ENCODE assay signal across 8 mouse cellular contexts in genomic region chr13:98355559-98356111, GRCm38 (mm10). TPM values are rescaled to one million over a fixed set of nuclear protein-coding genes. Genes with fewer than 3 reads are reported as not detected.
DNase-seq lines count a peak whose midpoint lies in the region; ATAC-seq and TF ChIP-seq lines count a peak whose summit lies in the region.

No protein-coding gene starts in this region.

- H3K9ac ChIP-seq in hindbrain, embryonic 11.5 days (ENCODE audit: low read depth, low read length): peak overlapping the region; percentile 58
- H3K9ac ChIP-seq in liver, embryonic 14.5 days (replicated peaks): no peak overlapping the region
- no peak overlapping the region; the same call in 1 of the 2 replicates for H3K9ac ChIP-seq in stomach, embryonic 16.5 days (ENCODE audit: low read length)

- peak; percentile 64 for DNase-seq in embryo, embryonic 11 days
- peak; percentile 65 for DNase-seq in hindbrain, embryonic 11.5 days (ENCODE audit: low spot score)
- DNase-seq in liver, embryonic 14.5 days (ENCODE audit: low read depth in 3 of 3, low spot score in 3 of 3): no peak
- DNase-seq in left cerebral cortex, adult 11 months (ENCODE audit: low spot score): no peak

- H3K27ac ChIP-seq in hindbrain, embryonic 11.5 days (ENCODE audit: low read depth, low read length): peak overlapping the region; percentile 53
- H3K27ac ChIP-seq in liver, embryonic 14.5 days: no peak overlapping the region
- no peak overlapping the region for H3K27ac ChIP-seq in stomach, embryonic 16.5 days (ENCODE audit: low read length)

- H3K27me3 ChIP-seq in megakaryocyte, embryonic 14.5 days (replicated peaks): peaks cover 97% of the 10 kb centered on the region
- H3K27me3 ChIP-seq in hindbrain, embryonic 11.5 days (ENCODE audit: control insufficient read depth, insufficient read depth, low read length): peaks cover 81% of the 10 kb centered on the region
- H3K27me3 ChIP-seq in liver, embryonic 14.5 days (ENCODE audit: control insufficient read depth, insufficient read depth, low read length): peaks cover 94% of the 10 kb centered on the region
- peaks cover 86% of the 10 kb centered on the region for H3K27me3 ChIP-seq in stomach, embryonic 16.5 days (ENCODE audit: control insufficient read depth, insufficient read depth, low read length)

- no peaks in the 10 kb centered on the region for H3K36me3 ChIP-seq in megakaryocyte, embryonic 14.5 days (replicated peaks; ENCODE audit: low read length)
- no peaks in the 10 kb centered on the region for H3K36me3 ChIP-seq in hindbrain, embryonic 11.5 days (ENCODE audit: control insufficient read depth, insufficient read depth, low read length)
- no peaks in the 10 kb centered on the region for H3K36me3 ChIP-seq in liver, embryonic 14.5 days (replicated peaks; ENCODE audit: control insufficient read depth, insufficient read depth, low read depth)
- no peaks in the 10 kb centered on the region for H3K36me3 ChIP-seq in stomach, embryonic 16.5 days (ENCODE audit: control insufficient read depth, insufficient read depth, low read length)

- no peak for TF ChIP-seq EP300 in liver, embryonic 14.5 days (IDR thresholded peaks at IDR 0.05; ENCODE audit: low read depth)

- no peak for TF ChIP-seq CTCF in liver, embryonic 14.5 days (IDR thresholded peaks at IDR 0.05; ENCODE audit: low read depth)

- under 1% methylated on average over 34 of the region's 81 CpGs for WGBS in hindbrain, embryonic 11.5 days
- 1% methylated on average over 66 of the region's 81 CpGs for WGBS in liver, embryonic 14.5 days (ENCODE audit: insufficient replicate concordance)
- WGBS in stomach, embryonic 16.5 days: under 1% methylated on average over 68 of the region's 81 CpGs

- ATAC-seq in megakaryocyte, adult 5-6 weeks (ENCODE audit: poor library complexity, severe bottlenecking): no peak
- no peak for ATAC-seq in hindbrain, embryonic 11.5 days (ENCODE audit: low FRiP score)
- ATAC-seq in liver, embryonic 14.5 days (ENCODE audit: insufficient read depth): no peak
- ATAC-seq in stomach, embryonic 16.5 days (ENCODE audit: insufficient read depth, low FRiP score): peak; percentile 42
- ATAC-seq in granulocyte monocyte progenitor cell, adult 5-6 weeks (replicated peaks; ENCODE audit: poor library complexity, severe bottlenecking): no peak

- peaks cover 3% of the 10 kb centered on the region; the same call in 1 of the 2 replicates for H3K9me3 ChIP-seq in megakaryocyte, embryonic 14.5 days
- H3K9me3 ChIP-seq in hindbrain, embryonic 11.5 days (ENCODE audit: control insufficient read depth, low read length): no peaks in the 10 kb centered on the region
- no peaks in the 10 kb centered on the region for H3K9me3 ChIP-seq in liver, embryonic 14.5 days (ENCODE audit: control insufficient read depth, low read length)
- no peaks in the 10 kb centered on the region for H3K9me3 ChIP-seq in stomach, embryonic 16.5 days (replicated peaks; ENCODE audit: control insufficient read depth, low read length)

- peak overlapping the region; percentile 74 for H3K4me2 ChIP-seq in hindbrain, embryonic 11.5 days (replicated peaks; ENCODE audit: low read depth, low read length)
- peak overlapping the region; percentile 49 for H3K4me2 ChIP-seq in liver, embryonic 14.5 days (ENCODE audit: low read depth)
- H3K4me2 ChIP-seq in stomach, embryonic 16.5 days (ENCODE audit: low read depth, low read length): peak overlapping the region; percentile 76

- peak overlapping the region; percentile 91 for H3K4me3 ChIP-seq in megakaryocyte, embryonic 14.5 days (replicated peaks)
- H3K4me3 ChIP-seq in hindbrain, embryonic 11.5 days (ENCODE audit: low read depth, low read length): peak overlapping the region; percentile 46
- peak overlapping the region in 1 of 2 experiments; percentile 35; a peak in 2 of 4 replicates for H3K4me3 ChIP-seq in liver, embryonic 14.5 days (ENCODE audit: insufficient read depth in 1 of 2, low read depth in 2 of 2, low read length in 2 of 2)
- peak overlapping the region; percentile 47 for H3K4me3 ChIP-seq in stomach, embryonic 16.5 days (replicated peaks; ENCODE audit: low read length)

- H3K4me1 ChIP-seq in megakaryocyte, embryonic 14.5 days: peaks cover 31% of the 10 kb centered on the region
- peaks cover 15% of the 10 kb centered on the region for H3K4me1 ChIP-seq in hindbrain, embryonic 11.5 days (replicated peaks; ENCODE audit: control insufficient read depth, insufficient read depth, low read length)
- H3K4me1 ChIP-seq in liver, embryonic 14.5 days (replicated peaks; ENCODE audit: control insufficient read depth in 2 of 2, insufficient read depth in 2 of 2, low read length in 1 of 2): no peaks in the 10 kb centered on the region
- H3K4me1 ChIP-seq in stomach, embryonic 16.5 days (ENCODE audit: control insufficient read depth, insufficient read depth, low read length): peaks cover 13% of the 10 kb centered on the region

RNA-seq across cellular contexts. Expression of gene Foxd1, which starts 1.6 kb away (rescaled TPM):
- 0.02 TPM in 1 of 2 replicates, not detected in the other for polyA plus RNA-seq in megakaryocyte, embryonic 14.5 days (2012; ENCODE audit: insufficient read depth, low replicate concordance)
- total RNA-seq in megakaryocyte, adult 5-6 weeks (2015): not detected in 2 replicates
- total RNA-seq in megakaryocyte, adult 5-6 weeks (2017): not detected in 2 replicates
- 4.6 and 5.0 TPM in 2 replicates for polyA plus RNA-seq in hindbrain, embryonic 11.5 days (2014; fragmentation: Nextera tagmentation; extraction: Ambion mirVana)
- under 0.01 TPM in 1 of 2 replicates, not detected in the other for polyA plus RNA-seq in liver, embryonic 14.5 days (2012; rRNA removed)
- not detected in 2 replicates for polyA plus RNA-seq in liver, embryonic 14.5 days (2014; fragmentation: Nextera tagmentation; extraction: Ambion mirVana)
- 0.04 TPM in 1 of 2 replicates, not detected in the other for polyA plus RNA-seq in stomach, embryonic 16.5 days (2015; fragmentation: Nextera tagmentation; extraction: Ambion mirVana)
- not detected in 2 replicates for total RNA-seq in granulocyte monocyte progenitor cell, adult 5-6 weeks (2014; fragmentation: Nextera tagmentation)
- not detected in 2 replicates for total RNA-seq in granulocyte monocyte progenitor cell, adult 5-6 weeks (2017)

RNA-seq across cellular contexts. Expression of gene Btf3, which starts 38.8 kb away (rescaled TPM):
- 63.1 and 151 TPM in 2 replicates for polyA plus RNA-seq in megakaryocyte, embryonic 14.5 days (2012; ENCODE audit: insufficient read depth, low replicate concordance)
- total RNA-seq in megakaryocyte, adult 5-6 weeks (2015): 843 and 873 TPM in 2 replicates
- total RNA-seq in megakaryocyte, adult 5-6 weeks (2017): 1,331 and 1,501 TPM in 2 replicates
- polyA plus RNA-seq in hindbrain, embryonic 11.5 days (2014; fragmentation: Nextera tagmentation; extraction: Ambion mirVana): 784 and 800 TPM in 2 replicates
- polyA plus RNA-seq in liver, embryonic 14.5 days (2012; rRNA removed): 184 and 339 TPM in 2 replicates
- polyA plus RNA-seq in liver, embryonic 14.5 days (2014; fragmentation: Nextera tagmentation; extraction: Ambion mirVana): 398 and 401 TPM in 2 replicates
- 531 and 636 TPM in 2 replicates for polyA plus RNA-seq in stomach, embryonic 16.5 days (2015; fragmentation: Nextera tagmentation; extraction: Ambion mirVana)
- total RNA-seq in granulocyte monocyte progenitor cell, adult 5-6 weeks (2014; fragmentation: Nextera tagmentation): 959 and 1,109 TPM in 2 replicates
- 1,746 and 2,150 TPM in 2 replicates for total RNA-seq in granulocyte monocyte progenitor cell, adult 5-6 weeks (2017)

Comparison
In these comparisons a context has a peak if more than half of its experiments do, and no peak if none do; other contexts are left out.
1. DNase-seq: peak in embryo, embryonic 11 days (single experiment) and hindbrain, embryonic 11.5 days (single experiment); none in liver, embryonic 14.5 days (0 of 3) and left cerebral cortex, adult 11 months (single experiment).
2. Peak in every context shown above with its lines, with median percentiles within 50 percentile points of each other: H3K4me2 ChIP-seq.